Mouse (Mus musculus) liver, adult (tissue): ENCODE measurements around the gene Taar4.

Experiments
- GATA4 ChIP-seq: IDR thresholded peaks from 2 replicates; pipeline ENCODE4 v1.6.1; 2014; ENCODE audit warnings: mild to moderate bottlenecking, low read length; ENCODE audit not compliant: insufficient replicate concordance

Gene Taar4

DNA sequence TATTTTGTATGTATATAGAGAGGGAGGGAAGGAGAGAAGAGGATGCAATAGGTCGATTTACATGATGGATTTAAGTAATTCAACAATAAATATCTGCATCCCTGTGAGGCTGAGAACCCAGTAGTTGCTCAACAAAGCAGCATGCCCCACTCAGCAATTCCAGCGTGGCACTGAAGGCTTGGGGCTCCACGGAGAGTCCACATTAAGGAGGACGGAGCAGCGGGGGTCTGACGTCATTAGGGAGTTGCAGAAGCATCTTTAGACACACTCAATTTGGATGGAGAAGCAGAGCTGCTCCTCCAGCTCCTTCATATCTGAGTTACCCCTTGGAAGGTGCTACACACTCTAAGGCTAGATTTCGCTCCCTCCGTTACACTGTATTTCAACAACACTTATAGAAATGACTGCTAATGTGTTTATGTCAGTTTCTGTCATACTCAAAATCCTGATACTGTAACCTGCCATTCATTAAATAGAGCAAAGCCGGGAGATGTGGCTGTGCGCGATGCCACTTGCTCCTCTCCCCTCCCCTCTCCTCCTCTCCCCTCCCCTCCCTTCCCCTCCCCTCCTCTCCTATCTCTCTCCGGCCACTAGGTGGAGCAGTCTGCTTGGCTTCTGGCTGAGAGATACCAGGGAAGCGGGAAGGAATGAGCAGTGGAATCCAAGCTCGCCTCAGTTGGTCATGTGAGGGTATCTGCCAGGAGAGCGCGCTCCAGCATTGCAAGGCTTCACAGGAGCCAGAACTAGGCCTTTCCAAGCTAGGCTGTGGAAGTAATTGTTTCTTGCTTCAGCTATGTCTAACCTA lies 18.8 kb downstream of the Taar4 start:
- no peak for TF ChIP-seq GATA4

DNA sequence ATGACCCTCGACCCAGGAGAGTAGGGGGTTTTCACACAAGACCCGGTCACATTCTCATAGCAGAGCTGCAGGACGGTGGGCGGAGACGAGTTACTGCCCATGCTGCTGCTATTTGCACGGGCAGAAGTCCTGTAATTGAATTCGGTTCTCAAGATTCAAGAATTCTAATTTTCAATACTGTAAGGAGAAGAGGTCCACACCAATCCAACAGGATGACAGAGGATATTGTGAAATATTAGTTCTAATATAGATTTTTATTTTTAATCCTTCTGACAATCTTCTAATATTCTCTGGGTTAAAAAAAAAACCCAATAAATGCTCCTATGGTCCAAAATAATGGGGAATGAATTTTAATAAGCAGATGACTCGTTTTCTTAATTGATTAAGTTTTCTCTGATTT lies 25.3 kb downstream of the Taar4 start, which contains the start of gene Taar6:
Gene Taar6, minus strand, starts transcription at position 101 of the 400 bp plus-strand sequence.
- no peak for TF ChIP-seq GATA4

DNA sequence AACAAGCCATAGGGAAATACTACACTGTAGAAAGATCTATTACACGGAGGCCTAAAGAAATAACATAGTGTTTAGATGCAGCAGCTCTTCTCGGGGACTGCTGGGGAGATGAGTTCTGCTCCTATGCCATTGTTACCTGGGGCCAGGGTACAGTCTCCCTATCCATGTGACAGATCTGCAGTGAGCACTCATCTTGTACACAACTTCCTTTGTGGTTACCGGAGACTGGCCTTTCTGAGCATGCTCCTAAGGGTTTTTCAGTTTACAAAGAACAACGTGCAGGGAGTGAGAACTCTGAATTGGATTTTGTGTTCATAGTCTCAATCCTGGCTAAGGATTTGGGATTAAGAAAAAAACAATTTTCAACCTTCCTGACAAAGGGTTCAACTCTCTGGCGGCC lies 26.1 kb downstream of the Taar4 start:
- TF ChIP-seq GATA4: no peak

DNA sequence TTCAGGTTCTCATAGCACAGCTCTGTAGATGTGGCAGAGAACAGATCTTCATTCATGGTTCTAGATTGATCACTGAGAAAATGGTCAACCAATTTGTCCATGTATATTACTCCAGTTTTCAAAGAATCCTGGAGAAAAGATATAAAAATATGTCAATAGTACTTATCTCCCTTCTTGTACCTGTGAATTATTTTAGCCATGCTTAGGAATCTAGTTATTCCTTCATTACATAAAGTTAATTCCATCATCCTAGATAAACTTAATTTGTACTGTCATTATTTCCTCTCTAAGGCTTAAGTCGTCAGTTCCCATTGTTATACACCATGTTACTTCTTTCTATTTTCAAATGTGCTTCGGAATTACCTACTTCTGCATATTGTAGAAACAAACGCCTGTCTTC lies 33.1 kb downstream of the Taar4 start, which contains the start of gene Taar7a:
Gene Taar7a, minus strand, starts transcription at position 101 of the 400 bp plus-strand sequence.
- no peak for TF ChIP-seq GATA4

DNA sequence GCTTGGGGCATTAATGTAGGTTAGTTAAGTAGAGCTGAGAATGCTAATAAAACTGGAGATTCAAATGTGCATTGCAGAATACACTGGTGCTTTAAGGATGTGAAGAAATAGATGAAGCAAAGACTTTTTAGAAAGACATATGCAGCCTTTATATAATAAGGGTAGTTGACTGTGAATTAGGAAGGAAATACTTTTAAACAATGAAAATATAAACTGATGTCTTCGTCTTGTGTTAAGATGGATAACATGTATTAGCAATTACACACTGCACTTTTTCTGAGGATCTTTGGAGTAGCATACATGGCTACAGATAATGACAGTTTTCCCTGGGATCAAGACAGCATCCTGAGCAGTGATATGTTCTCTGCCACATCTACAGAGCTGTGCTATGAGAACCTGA lies 39.3 kb downstream of the Taar4 start, which contains the start of gene Taar7b:
Gene Taar7b, plus strand, starts transcription at position 301 of the 400 bp plus-strand sequence.
- no peak for TF ChIP-seq GATA4

DNA sequence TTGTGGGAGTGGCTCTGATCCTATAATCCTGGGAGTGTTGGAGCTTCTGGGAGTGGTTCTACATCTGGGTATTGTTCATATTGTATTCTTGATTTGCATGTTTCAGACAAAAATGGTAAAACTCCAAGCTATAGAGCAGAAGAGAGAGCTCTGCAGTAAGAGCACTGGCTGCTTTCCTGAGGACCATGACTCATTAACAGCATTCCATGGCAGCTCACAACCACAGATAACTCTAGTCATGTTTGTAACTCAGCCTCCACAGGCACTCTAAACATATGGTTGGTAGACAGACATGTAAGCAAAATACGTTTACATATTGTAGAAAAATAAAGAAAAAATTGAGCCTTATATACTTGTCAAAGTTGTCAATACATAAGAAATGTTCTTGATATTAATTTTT lies 46.1 kb downstream of the Taar4 start:
- no peak for TF ChIP-seq GATA4

DNA sequence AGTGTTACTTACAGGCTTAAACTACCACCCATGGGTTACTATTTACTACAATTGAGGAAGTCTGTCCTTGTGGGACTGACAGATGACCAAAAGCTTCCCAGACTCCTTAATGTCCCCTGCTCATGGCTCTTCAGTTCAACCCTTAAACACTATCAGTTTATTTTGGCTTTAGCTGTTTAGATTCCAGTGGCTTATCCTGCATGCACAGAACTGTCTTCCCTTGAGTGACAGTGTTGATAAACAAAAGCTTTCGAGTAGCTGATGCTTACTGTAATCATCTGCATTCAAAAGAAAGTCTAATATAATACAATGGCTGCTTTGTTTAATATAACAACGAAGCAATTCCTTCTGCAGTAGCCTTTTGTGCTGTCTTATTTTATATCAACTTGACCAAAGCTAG lies 46.7 kb downstream of the Taar4 start:
- no peak for TF ChIP-seq GATA4

DNA sequence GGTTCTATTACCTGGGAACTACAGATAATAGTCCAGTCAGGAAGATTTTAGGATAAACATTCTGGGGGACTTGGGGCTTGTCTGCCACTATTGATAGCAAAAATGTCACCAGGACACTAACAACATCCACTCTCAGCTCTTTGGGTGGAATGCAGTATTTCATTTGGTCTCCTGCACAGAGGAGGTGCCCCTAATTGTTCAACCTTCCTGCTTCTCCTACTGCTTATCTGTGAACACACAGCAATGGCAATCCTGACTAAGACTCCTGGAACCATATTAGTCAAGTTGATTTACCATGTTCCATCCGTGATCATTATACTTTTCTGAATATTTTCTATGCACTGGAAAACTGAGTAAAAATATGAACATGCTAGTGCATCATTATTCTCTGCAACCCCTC lies 47.8 kb downstream of the Taar4 start:
- no peak for TF ChIP-seq GATA4
